Mouse (Mus musculus): ENCODE data around the gene Fam189a2. TPM values are rescaled to one million over a fixed set of nuclear protein-coding genes. Genes with fewer than 3 reads are reported as not detected.

The Fam189a2 gene
- polyA plus RNA-seq, 1 experiment from 2014 or later = 0.88 TPM

- Histone ChIP-seq H3K9ac (ENCODE audit: low read depth, low read length) (no peak overlapping the region), H3K4me3 (ENCODE audit: low read length) (no peak overlapping the region), H3K27ac (ENCODE audit: low read length) (no peak overlapping the region), H3K4me2 (ENCODE audit: low read depth, low read length) (no peak overlapping the region), H3K27me3 (replicated peaks; ENCODE audit: control insufficient read depth, insufficient read depth, low read length) (no peaks in the 10 kb centered on the region), H3K36me3 (ENCODE audit: control insufficient read depth, insufficient read depth, low read length) (no peaks in the 10 kb centered on the region), H3K9me3 (ENCODE audit: control insufficient read depth, low read length) (no peaks in the 10 kb centered on the region), H3K4me1 (ENCODE audit: control insufficient read depth, insufficient read depth, low read length) (0 out of 2 replicates have a peak, but pooled peaks cover 3% of the 10 kb centered on the region)
- WGBS = 64% methylated on average over 7 of the region's 7 CpGs
- peak; percentile 43; the same call in 1 of the 2 replicates for ATAC-seq
Measured at GRCm38 (mm10) chr19:23959870-23960269, 70.9 kb downstream of the Fam189a2 start.

- no peak overlapping the region for H3K4me3 ChIP-seq (ENCODE audit: low read length)
- whole genome bisulfite sequencing = 46% methylated on average over 6 of the region's 6 CpGs
Measured at GRCm38 (mm10) chr19:23958925-23959324, 71.9 kb downstream of the Fam189a2 start.

GRCm38 (mm10) chr19:23957563-23957962, 73.3 kb downstream of the Fam189a2 start:
- WGBS = 66% methylated on average over 7 of the region's 7 CpGs
- Histone ChIP-seq H3K4me1 (ENCODE audit: control insufficient read depth, insufficient read depth, low read length) (0 out of 2 replicates have a peak, but pooled peaks cover 3% of the 10 kb centered on the region), H3K4me3 (ENCODE audit: low read length) (no peak overlapping the region), H3K9me3 (ENCODE audit: control insufficient read depth, low read length) (no peaks in the 10 kb centered on the region), H3K27me3 (replicated peaks; ENCODE audit: control insufficient read depth, insufficient read depth, low read length) (no peaks in the 10 kb centered on the region), H3K27ac (ENCODE audit: low read length) (no peak overlapping the region), H3K4me2 (ENCODE audit: low read depth, low read length) (no peak overlapping the region), H3K9ac (ENCODE audit: low read depth, low read length) (no peak overlapping the region), H3K36me3 (ENCODE audit: control insufficient read depth, insufficient read depth, low read length) (no peaks in the 10 kb centered on the region)
- no peak for ATAC-seq

More at GRCm38 (mm10) chr19:23958925-23959324, 71.9 kb downstream of the Fam189a2 start:
- Histone ChIP-seq H3K36me3 (ENCODE audit: control insufficient read depth, insufficient read depth, low read length) (no peaks in the 10 kb centered on the region), H3K27me3 (replicated peaks; ENCODE audit: control insufficient read depth, insufficient read depth, low read length) (no peaks in the 10 kb centered on the region), H3K4me1 (ENCODE audit: control insufficient read depth, insufficient read depth, low read length) (0 out of 2 replicates have a peak, but pooled peaks cover 3% of the 10 kb centered on the region), H3K4me2 (ENCODE audit: low read depth, low read length) (no peak overlapping the region), H3K9me3 (ENCODE audit: control insufficient read depth, low read length) (no peaks in the 10 kb centered on the region), H3K9ac (ENCODE audit: low read depth, low read length) (no peak overlapping the region), H3K27ac (ENCODE audit: low read length) (no peak overlapping the region)
- ATAC-seq = no peak

GRCm38 (mm10) chr19:23956299-23956975, 74.4 kb downstream of the Fam189a2 start:
- Histone ChIP-seq H3K9ac (ENCODE audit: low read depth, low read length) (no peak overlapping the region), H3K36me3 (ENCODE audit: control insufficient read depth, insufficient read depth, low read length) (no peaks in the 10 kb centered on the region), H3K27me3 (replicated peaks; ENCODE audit: control insufficient read depth, insufficient read depth, low read length) (no peaks in the 10 kb centered on the region), H3K9me3 (ENCODE audit: control insufficient read depth, low read length) (no peaks in the 10 kb centered on the region), H3K27ac (ENCODE audit: low read length) (no peak overlapping the region), H3K4me1 (ENCODE audit: control insufficient read depth, insufficient read depth, low read length) (0 out of 2 replicates have a peak, but pooled peaks cover 3% of the 10 kb centered on the region), H3K4me2 (ENCODE audit: low read depth, low read length) (no peak overlapping the region), H3K4me3 (ENCODE audit: low read length) (no peak overlapping the region)
- 71% methylated on average over 17 of the region's 17 CpGs for WGBS
- no peak for ATAC-seq

GRCm38 (mm10) chr19:23955461-23955860, 75.4 kb downstream of the Fam189a2 start:
- WGBS = 89% methylated on average over 8 of the region's 8 CpGs

GRCm38 (mm10) chr19:23948301-23949000, 82.4 kb downstream of the Fam189a2 start:
- 42% methylated on average over 12 of the region's 12 CpGs for WGBS
- no peaks in the 10 kb centered on the region for H3K36me3 ChIP-seq (ENCODE audit: control insufficient read depth, insufficient read depth, low read length)
- no peak overlapping the region for H3K4me3 ChIP-seq (ENCODE audit: low read length)
- 0 out of 2 replicates have a peak overlapping the region, but pooled peaks have one; percentile 0 for H3K4me2 ChIP-seq (ENCODE audit: low read depth, low read length)
- no peaks in the 10 kb centered on the region for H3K9me3 ChIP-seq (ENCODE audit: control insufficient read depth, low read length)
- H3K27me3 ChIP-seq (replicated peaks; ENCODE audit: control insufficient read depth, insufficient read depth, low read length) = no peaks in the 10 kb centered on the region
- H3K9ac ChIP-seq (ENCODE audit: low read depth, low read length) = no peak overlapping the region
- H3K4me1 ChIP-seq (ENCODE audit: control insufficient read depth, insufficient read depth, low read length) = peaks cover 2% of the 10 kb centered on the region; the same call in 1 of the 2 replicates
- ATAC-seq = peak; percentile 55; the same call in 1 of the 2 replicates
- no peak overlapping the region for H3K27ac ChIP-seq (ENCODE audit: low read length)

More at GRCm38 (mm10) chr19:23955461-23955860, 75.4 kb downstream of the Fam189a2 start:
- no peak for ATAC-seq
- Histone ChIP-seq H3K27ac (ENCODE audit: low read length) (no peak overlapping the region), H3K27me3 (replicated peaks; ENCODE audit: control insufficient read depth, insufficient read depth, low read length) (no peaks in the 10 kb centered on the region), H3K9me3 (ENCODE audit: control insufficient read depth, low read length) (no peaks in the 10 kb centered on the region), H3K9ac (ENCODE audit: low read depth, low read length) (no peak overlapping the region), H3K4me3 (ENCODE audit: low read length) (no peak overlapping the region), H3K4me2 (ENCODE audit: low read depth, low read length) (no peak overlapping the region), H3K4me1 (ENCODE audit: control insufficient read depth, insufficient read depth, low read length) (0 out of 2 replicates have a peak, but pooled peaks cover 1% of the 10 kb centered on the region), H3K36me3 (ENCODE audit: control insufficient read depth, insufficient read depth, low read length) (no peaks in the 10 kb centered on the region)

GRCm38 (mm10) chr19:23947871-23948270, 82.9 kb downstream of the Fam189a2 start:
- Histone ChIP-seq H3K27me3 (replicated peaks; ENCODE audit: control insufficient read depth, insufficient read depth, low read length) (no peaks in the 10 kb centered on the region), H3K9ac (ENCODE audit: low read depth, low read length) (no peak overlapping the region), H3K4me3 (ENCODE audit: low read length) (no peak overlapping the region), H3K9me3 (ENCODE audit: control insufficient read depth, low read length) (no peaks in the 10 kb centered on the region), H3K4me2 (ENCODE audit: low read depth, low read length) (no peak overlapping the region), H3K4me1 (ENCODE audit: control insufficient read depth, insufficient read depth, low read length) (peaks cover 2% of the 10 kb centered on the region; the same call in 1 of the 2 replicates), H3K36me3 (ENCODE audit: control insufficient read depth, insufficient read depth, low read length) (no peaks in the 10 kb centered on the region), H3K27ac (ENCODE audit: low read length) (no peak overlapping the region)
- 66% methylated on average over 4 of the region's 4 CpGs for WGBS
- ATAC-seq = no peak

GRCm38 (mm10) chr19:23946751-23947150, 84.1 kb downstream of the Fam189a2 start:
- no peak overlapping the region for H3K4me3 ChIP-seq (ENCODE audit: low read length)
- no peaks in the 10 kb centered on the region for H3K36me3 ChIP-seq (ENCODE audit: control insufficient read depth, insufficient read depth, low read length)
- no peaks in the 10 kb centered on the region for H3K27me3 ChIP-seq (replicated peaks; ENCODE audit: control insufficient read depth, insufficient read depth, low read length)
- 82% methylated on average over 4 of the region's 4 CpGs for whole genome bisulfite sequencing
- ATAC-seq = no peak
- H3K9ac ChIP-seq (ENCODE audit: low read depth, low read length) = no peak overlapping the region
- no peak overlapping the region for H3K27ac ChIP-seq (ENCODE audit: low read length)
- H3K4me2 ChIP-seq (ENCODE audit: low read depth, low read length) = no peak overlapping the region
- H3K4me1 ChIP-seq (ENCODE audit: control insufficient read depth, insufficient read depth, low read length) = peaks cover 2% of the 10 kb centered on the region; the same call in 1 of the 2 replicates
- no peaks in the 10 kb centered on the region for H3K9me3 ChIP-seq (ENCODE audit: control insufficient read depth, low read length)

- Histone ChIP-seq H3K27ac (ENCODE audit: low read length) (no peak overlapping the region), H3K4me1 (ENCODE audit: control insufficient read depth, insufficient read depth, low read length) (peaks cover 2% of the 10 kb centered on the region; the same call in 1 of the 2 replicates), H3K36me3 (ENCODE audit: control insufficient read depth, insufficient read depth, low read length) (no peaks in the 10 kb centered on the region), H3K4me2 (ENCODE audit: low read depth, low read length) (no peak overlapping the region), H3K9ac (ENCODE audit: low read depth, low read length) (no peak overlapping the region), H3K9me3 (ENCODE audit: control insufficient read depth, low read length) (no peaks in the 10 kb centered on the region), H3K27me3 (replicated peaks; ENCODE audit: control insufficient read depth, insufficient read depth, low read length) (no peaks in the 10 kb centered on the region), H3K4me3 (ENCODE audit: low read length) (no peak overlapping the region)
- ATAC-seq = no peak
- WGBS = 82% methylated on average over 6 of the region's 6 CpGs
Measured at GRCm38 (mm10) chr19:23946026-23946685, 84.7 kb downstream of the Fam189a2 start.

Data from intestine, embryonic 16.5 days (tissue).